ENCODE assay signal across 8 mouse cellular contexts in genomic region chr16:11423611-11424297, GRCm38 (mm10).
DNase-seq lines count a peak whose midpoint lies in the region; TF ChIP-seq lines count a peak whose summit lies in the region.
"Not testable (repeated sequence)": the region's sequence is repeated elsewhere in the genome, so short reads cannot be mapped to it uniquely, and the experiment has no call there.

No protein-coding gene starts in this region.

- H3K36me3 ChIP-seq in liver, adult 2 months (ENCODE audit: control insufficient read depth, insufficient read depth, low read length), result peaks cover 30% of the 10 kb centered on the region

- DNase-seq in B cell, adult 2 months, result peak; percentile 62 to 66
- DNase-seq in cerebellum, postnatal 36 days, result peak; percentile 46 to 48
- peak; percentile 27 for DNase-seq in gastrocnemius, postnatal 10 days
- DNase-seq in kidney, adult 9 months, result peak; percentile 56
- DNase-seq in liver, adult 2 months (ENCODE audit: extremely low read depth, low read depth, low spot score), result not testable (repeated sequence)
- DNase-seq in naive thymus-derived CD4-positive, alpha-beta T cell, adult 2 months (ENCODE audit: low read depth), result peak; percentile 79
- DNase-seq in spleen, postnatal 4 days (ENCODE audit: low spot score in 2 of 2), result peak; percentile 30 to 67

- not testable (repeated sequence) for H3K4me1 ChIP-seq in bone marrow, adult 2 months (ENCODE audit: control insufficient read depth, insufficient read depth, low read length); liver, adult 2 months (ENCODE audit: control insufficient read depth, insufficient read depth, low read length)

- not testable (repeated sequence) for H3K9ac ChIP-seq in liver, adult 2 months (ENCODE audit: low read depth, low read length)

- WGBS in bone marrow, adult 2 months, result 93% methylated on average over 2 of the region's 2 CpGs
- WGBS in liver, adult 2 months, result 98% methylated on average over 2 of the region's 2 CpGs

- TF ChIP-seq CTCF in bone marrow, adult 2 months (IDR thresholded peaks at IDR 0.05; ENCODE audit: control insufficient read depth, insufficient read depth, low read length), result peak; percentile 58
- peak; percentile 56; the same call in 1 of the 2 replicates for TF ChIP-seq CTCF in liver, adult 2 months (IDR thresholded peaks at IDR 0.05; ENCODE audit: low read depth, low read length)

- not testable (repeated sequence) for H3K27me3 ChIP-seq in liver, adult 2 months (ENCODE audit: control insufficient read depth, insufficient read depth, low read length)

- H3K79me2 ChIP-seq in liver, adult 2 months (ENCODE audit: control insufficient read depth, insufficient read depth, low read length), result not testable (repeated sequence)

- H3K27ac ChIP-seq in bone marrow, adult 2 months (ENCODE audit: control insufficient read depth, insufficient read depth, low read depth, low read length, poor library complexity); liver, adult 2 months (replicated peaks; ENCODE audit: insufficient read depth, low read depth, low read length): not testable (repeated sequence)

- TF ChIP-seq POLR2A in bone marrow, adult 2 months (IDR thresholded peaks at IDR 0.05; ENCODE audit: borderline replicate concordance, control insufficient read depth, low read depth, low read length); liver, adult 2 months (IDR thresholded peaks at IDR 0.05; ENCODE audit: extremely low read depth, insufficient read depth, low read length): not testable (repeated sequence)

- not testable (repeated sequence) for H3K4me3 ChIP-seq in bone marrow, adult 2 months (replicated peaks; ENCODE audit: control insufficient read depth, low read depth, low read length); liver, adult 2 months (ENCODE audit: insufficient read depth, low read depth, low read length)
